In genomic region chr2:132135876-132136637, GRCm38 (mm10) we compare ENCODE assay signal across 9 mouse cellular contexts. TPM values are rescaled to one million over a fixed set of nuclear protein-coding genes. Genes with fewer than 3 reads are reported as not detected.
DNase-seq lines count a peak whose midpoint lies in the region; ATAC-seq and TF ChIP-seq lines count a peak whose summit lies in the region.
"Had no signal": no experiment of that assay in that cellular context is flagged by ENCODE, and none has a peak within 500 bp of the region (broad histone marks: within the 10 kb centered on the region; RNA-seq: fewer than 3 reads in every experiment).

No protein-coding gene starts in this region.

- peaks cover 7% of the 10 kb centered on the region for H3K36me3 ChIP-seq in G1E (replicated peaks)
- H3K36me3 ChIP-seq in lung, postnatal 0 days (ENCODE audit: insufficient read depth, low read length), result no peaks in the 10 kb centered on the region
- H3K36me3 ChIP-seq in midbrain, embryonic 15.5 days (replicated peaks), result no peaks in the 10 kb centered on the region
- H3K36me3 ChIP-seq: heart, embryonic 13.5 days had no signal

- 0 out of 2 replicates have a peak, but pooled peaks have one; percentile 13 for TF ChIP-seq CTCF in G1E (IDR thresholded peaks at IDR 0.05; ENCODE audit: low read depth, low read length)
- TF ChIP-seq CTCF in lung, postnatal 0 days (IDR thresholded peaks at IDR 0.05), result peak; percentile 67

- no peaks in the 10 kb centered on the region for H3K9me3 ChIP-seq in G1E (replicated peaks)
- no peaks in the 10 kb centered on the region for H3K9me3 ChIP-seq in lung, postnatal 0 days (ENCODE audit: low read length)
- no peaks in the 10 kb centered on the region for H3K9me3 ChIP-seq in midbrain, embryonic 15.5 days
- H3K9me3 ChIP-seq: heart, embryonic 13.5 days had no signal

- peaks cover 10% of the 10 kb centered on the region for H3K4me1 ChIP-seq in G1E (ENCODE audit: insufficient read depth, low read depth, low read length)
- H3K4me1 ChIP-seq in lung, postnatal 0 days (ENCODE audit: insufficient read depth, low read depth, low read length), result no peaks in the 10 kb centered on the region; the same call in none of the 2 replicates
- peaks cover 20% of the 10 kb centered on the region for H3K4me1 ChIP-seq in midbrain, embryonic 15.5 days

- no peak for TF ChIP-seq EP300 in lung, postnatal 0 days (IDR thresholded peaks at IDR 0.05)

- H3K4me3 ChIP-seq in G1E (ENCODE audit: low read depth, low read length), result no peak overlapping the region
- H3K4me3 ChIP-seq in lung, postnatal 0 days (ENCODE audit: low read depth, low read length), result no peak overlapping the region
- no peak overlapping the region for H3K4me3 ChIP-seq in midbrain, embryonic 15.5 days
- H3K4me3 ChIP-seq: heart, embryonic 13.5 days had no signal

- H3K9ac ChIP-seq in lung, postnatal 0 days (replicated peaks; ENCODE audit: low read depth), result no peak overlapping the region
- no peak overlapping the region for H3K9ac ChIP-seq in midbrain, embryonic 15.5 days
- H3K9ac ChIP-seq: heart, embryonic 13.5 days had no signal

- peak; percentile 61 to 62 for DNase-seq in cerebellum, postnatal 10 days
- peak; percentile 44 to 59 for DNase-seq in left cerebral cortex, adult 18-20 months (ENCODE audit: low spot score in 2 of 2)
- DNase-seq in left cerebral cortex, adult 8-10 months (ENCODE audit: low spot score in 2 of 2), result no peak
- DNase-seq in G1E (ENCODE audit: low spot score), result no peak
- no peak for DNase-seq in lung, postnatal 0 days (ENCODE audit: low spot score)
- DNase-seq in frontal cortex, postnatal 14 days (ENCODE audit: low spot score in 2 of 2), result no peak

- ATAC-seq in cerebellum, adult (ENCODE audit: insufficient number of reproducible peaks, low FRiP score, low TSS enrichment), result no peak
- ATAC-seq in G1E (ENCODE audit: extremely low read depth, insufficient number of reproducible peaks, low FRiP score, poor library complexity, severe bottlenecking), result no peak
- ATAC-seq in lung, postnatal 0 days, result no peak; the same call in 1 of the 2 replicates
- no peak for ATAC-seq in midbrain, embryonic 15.5 days (replicated peaks)

- H3K27ac ChIP-seq in lung, postnatal 0 days (ENCODE audit: low read length), result no peak overlapping the region
- H3K27ac ChIP-seq in midbrain, embryonic 15.5 days, result no peak overlapping the region
- H3K27ac ChIP-seq: heart, embryonic 13.5 days had no signal

- H3K4me2 ChIP-seq in lung, postnatal 0 days (replicated peaks; ENCODE audit: low read depth, low read length), result no peak overlapping the region
- no peak overlapping the region for H3K4me2 ChIP-seq in midbrain, embryonic 15.5 days
- H3K4me2 ChIP-seq: heart, embryonic 13.5 days had no signal

- no peaks in the 10 kb centered on the region for H3K27me3 ChIP-seq in G1E (ENCODE audit: insufficient read depth, low read length)
- no peaks in the 10 kb centered on the region for H3K27me3 ChIP-seq in lung, postnatal 0 days (replicated peaks; ENCODE audit: insufficient read depth, low read length)
- no peaks in the 10 kb centered on the region for H3K27me3 ChIP-seq in midbrain, embryonic 15.5 days (replicated peaks)
- H3K27me3 ChIP-seq: heart, embryonic 13.5 days had no signal

- WGBS in lung, postnatal 0 days, result 81% methylated on average over 8 of the region's 8 CpGs
- 87% methylated on average over 8 of the region's 8 CpGs for WGBS in midbrain, embryonic 15.5 days

RNA-seq across cellular contexts. Expression of gene Slc23a2, which starts 8.9 kb away (rescaled TPM):
- 100 to 1,000 TPM; 137 to 143 TPM for total RNA-seq in left cerebral cortex, adult 18-20 months (2021)
- total RNA-seq in left cerebral cortex, adult 8-10 months (2022), result 100 to 1,000 TPM; 146 to 160 (median 153) TPM
- total RNA-seq in G1E (2014; fragmentation: Nextera tagmentation) (8.5 and 12.5 TPM in 2 replicates), G1E (2017) (6.9 and 13.4 TPM in 2 replicates)
- polyA plus RNA-seq in G1E (2012), result 2.1 and 2.6 TPM in 2 replicates
- polyA plus RNA-seq in lung, postnatal 0 days (2015; fragmentation: Nextera tagmentation; extraction: Ambion mirVana), result 26.6 and 35.8 TPM in 2 replicates
- 36.3 TPM in 2 replicates for polyA plus RNA-seq in midbrain, embryonic 15.5 days (2015; fragmentation: Nextera tagmentation; extraction: Ambion mirVana)

Comparison
In these comparisons a context has a peak if more than half of its experiments do, and no peak if none do; other contexts are left out.
1. DNase-seq: peak in cerebellum, postnatal 10 days (2 of 2) and left cerebral cortex, adult 18-20 months (2 of 2); none in left cerebral cortex, adult 8-10 months (0 of 2), G1E (single experiment), lung, postnatal 0 days (single experiment) and frontal cortex, postnatal 14 days (0 of 2).
2. RNA of gene Slc23a2, which starts 8.9 kb away (total RNA-seq): 146 to 160 TPM in left cerebral cortex, adult 8-10 months and 137 to 143 TPM in left cerebral cortex, adult 18-20 months; 6.9 to 13.4 TPM in G1E; every median in the first group is over 4 times any median in the second.